Comparison of ENCODE assay signal across 28 mouse cellular contexts in the genomic region with DNA sequence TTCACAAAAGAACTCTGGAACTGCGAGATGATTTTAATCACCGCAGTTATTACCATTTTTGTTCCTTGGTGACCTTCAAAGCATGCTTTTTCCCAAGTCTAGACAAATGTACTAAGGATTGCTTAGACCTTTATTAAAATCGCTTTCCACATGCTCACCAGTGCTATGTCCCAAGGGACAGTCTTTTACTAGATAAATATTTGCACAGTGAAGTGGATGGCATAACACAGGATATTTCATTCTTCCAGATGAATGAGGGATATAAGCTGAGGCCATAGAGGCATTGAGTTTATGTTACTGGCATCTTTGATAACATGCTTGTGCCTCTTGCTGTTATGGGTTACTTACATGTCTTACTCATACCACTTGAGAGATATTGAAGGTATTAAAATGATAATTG.
"Had no signal": no experiment of that assay in that cellular context is flagged by ENCODE, and none has a peak within 500 bp of the region (broad histone marks: within the 10 kb centered on the region; RNA-seq: fewer than 3 reads in every experiment).

No protein-coding gene starts in this region.

- H3K4me3 ChIP-seq: embryonic facial prominence, embryonic 10.5 days; embryonic facial prominence, embryonic 12.5 days; embryonic facial prominence, embryonic 13.5 days; embryonic facial prominence, embryonic 15.5 days; erythroblast, embryonic 14.5 days; forebrain, embryonic 10.5 days; forebrain, embryonic 12.5 days; forebrain, embryonic 13.5 days; forebrain, embryonic 15.5 days; gastrocnemius, adult 2 months had no signal

- H3K4me1 ChIP-seq: embryonic facial prominence, embryonic 12.5 days; embryonic facial prominence, embryonic 13.5 days; embryonic facial prominence, embryonic 15.5 days; forebrain, embryonic 15.5 days had no signal

- H3K27me3 ChIP-seq: embryonic facial prominence, embryonic 12.5 days; embryonic facial prominence, embryonic 13.5 days; embryonic facial prominence, embryonic 15.5 days; forebrain, embryonic 13.5 days; forebrain, embryonic 15.5 days had no signal

- ATAC-seq: forebrain, embryonic 13.5 days; forebrain, embryonic 14.5 days; forebrain, embryonic 15.5 days; forebrain, embryonic 16.5 days; forebrain, postnatal 0 days had no signal

- DNase-seq: cerebellum, adult 2 months; cerebellum, adult 8-10 months; cerebellum, adult 9-10 months; cerebellum, adult 9-11 months; cerebellum, postnatal 10 days; cerebellum, postnatal 14 days; cerebellum, postnatal 25 days; cerebellum, postnatal 36 days; embryo, embryonic 11 days; forebrain, postnatal 0 days; gastrocnemius, adult 2 months; gastrocnemius, postnatal 10 days; gastrocnemius, postnatal 14 days; gastrocnemius, postnatal 25 days; gastrocnemius, postnatal 36 days; heart, adult 11 months; heart, adult 18-20 months had no signal

- H3K4me2 ChIP-seq: embryonic facial prominence, embryonic 12.5 days; embryonic facial prominence, embryonic 13.5 days; embryonic facial prominence, embryonic 15.5 days; forebrain, embryonic 12.5 days; forebrain, embryonic 13.5 days; forebrain, embryonic 15.5 days had no signal

- H3K27ac ChIP-seq: embryonic facial prominence, embryonic 10.5 days; embryonic facial prominence, embryonic 12.5 days; embryonic facial prominence, embryonic 13.5 days; embryonic facial prominence, embryonic 15.5 days; forebrain, embryonic 10.5 days; forebrain, embryonic 12.5 days; forebrain, embryonic 13.5 days; forebrain, embryonic 15.5 days; gastrocnemius, adult 2 months had no signal

- H3K9ac ChIP-seq: embryonic facial prominence, embryonic 12.5 days; embryonic facial prominence, embryonic 13.5 days; embryonic facial prominence, embryonic 15.5 days; forebrain, embryonic 12.5 days; forebrain, embryonic 13.5 days; forebrain, embryonic 15.5 days; forebrain, postnatal 0 days had no signal

- H3K36me3 ChIP-seq: embryonic facial prominence, embryonic 10.5 days; embryonic facial prominence, embryonic 12.5 days; embryonic facial prominence, embryonic 13.5 days; embryonic facial prominence, embryonic 15.5 days; forebrain, embryonic 10.5 days; forebrain, embryonic 12.5 days; forebrain, embryonic 15.5 days had no signal

- H3K9me3 ChIP-seq: embryonic facial prominence, embryonic 10.5 days; embryonic facial prominence, embryonic 12.5 days; embryonic facial prominence, embryonic 13.5 days; embryonic facial prominence, embryonic 15.5 days; forebrain, embryonic 10.5 days; forebrain, embryonic 12.5 days; forebrain, embryonic 13.5 days; forebrain, embryonic 15.5 days had no signal
